In genomic region chr10:60807531-60808185, GRCm38 (mm10) we compare ENCODE assay signal across 8 mouse cellular contexts. TPM values are rescaled to one million over a fixed set of nuclear protein-coding genes. Genes with fewer than 3 reads are reported as not detected.
A peak's percentile ranks its signal among the peaks of the same experiment; 100 is the strongest.
DNase-seq lines count a peak whose midpoint lies in the region; ATAC-seq and TF ChIP-seq lines count a peak whose summit lies in the region.

No protein-coding gene starts in this region.

- no peaks in the 10 kb centered on the region for H3K9me3 ChIP-seq in forebrain, embryonic 16.5 days (ENCODE audit: control insufficient read depth, low read length)
- no peaks in the 10 kb centered on the region for H3K9me3 ChIP-seq in limb, embryonic 10.5 days (replicated peaks)
- H3K9me3 ChIP-seq in stomach, embryonic 16.5 days (replicated peaks; ENCODE audit: control insufficient read depth, low read length) = no peaks in the 10 kb centered on the region

- no peaks in the 10 kb centered on the region for H3K79me2 ChIP-seq in liver, adult 2 months (ENCODE audit: control insufficient read depth, insufficient read depth, low read length)

- no peaks in the 10 kb centered on the region for H3K27me3 ChIP-seq in liver, adult 2 months (ENCODE audit: control insufficient read depth, insufficient read depth, low read length)
- peaks cover 2% of the 10 kb centered on the region; the same call in 1 of the 2 replicates for H3K27me3 ChIP-seq in forebrain, embryonic 16.5 days (replicated peaks; ENCODE audit: control insufficient read depth, insufficient read depth, low read length)
- no peaks in the 10 kb centered on the region for H3K27me3 ChIP-seq in limb, embryonic 10.5 days (ENCODE audit: low read depth, poor library complexity, severe bottlenecking)
- no peaks in the 10 kb centered on the region for H3K27me3 ChIP-seq in stomach, embryonic 16.5 days (ENCODE audit: control insufficient read depth, insufficient read depth, low read length)

- H3K4me1 ChIP-seq in liver, adult 2 months (ENCODE audit: control insufficient read depth, insufficient read depth, low read length) = no peaks in the 10 kb centered on the region
- H3K4me1 ChIP-seq in forebrain, embryonic 16.5 days (replicated peaks; ENCODE audit: control insufficient read depth, insufficient read depth, low read length) = peaks cover 15% of the 10 kb centered on the region
- peaks cover 99% of the 10 kb centered on the region for H3K4me1 ChIP-seq in limb, embryonic 10.5 days
- H3K4me1 ChIP-seq in stomach, embryonic 16.5 days (ENCODE audit: control insufficient read depth, insufficient read depth, low read length) = peaks cover 41% of the 10 kb centered on the region

- H3K27ac ChIP-seq in liver, adult 2 months (replicated peaks; ENCODE audit: insufficient read depth, low read depth, low read length) = no peak overlapping the region; the same call in 1 of the 2 replicates
- H3K27ac ChIP-seq in forebrain, embryonic 16.5 days (ENCODE audit: low read length) = no peak overlapping the region; the same call in 1 of the 2 replicates
- peak overlapping the region; percentile 87 for H3K27ac ChIP-seq in limb, embryonic 10.5 days
- peak overlapping the region; percentile 84 for H3K27ac ChIP-seq in stomach, embryonic 16.5 days (ENCODE audit: low read length)

- no peak overlapping the region for H3K4me2 ChIP-seq in forebrain, embryonic 16.5 days (ENCODE audit: low read length)
- peak overlapping the region; percentile 33 for H3K4me2 ChIP-seq in stomach, embryonic 16.5 days (ENCODE audit: low read depth, low read length)

- ATAC-seq in forebrain, embryonic 16.5 days = peak; percentile 15; the same call in 1 of the 2 replicates
- peak; percentile 85 for ATAC-seq in stomach, embryonic 16.5 days (ENCODE audit: insufficient read depth, low FRiP score)
- no peak for ATAC-seq in inflammation-experienced regulatory T-cells, adult 6 months

- no peak for TF ChIP-seq POLR2A in liver, adult 2 months (IDR thresholded peaks at IDR 0.05; ENCODE audit: extremely low read depth, insufficient read depth, low read length)

- H3K9ac ChIP-seq in liver, adult 2 months (ENCODE audit: low read depth, low read length) = no peak overlapping the region
- H3K9ac ChIP-seq in forebrain, embryonic 16.5 days (replicated peaks; ENCODE audit: low read depth, low read length) = peak overlapping the region; percentile 15
- peak overlapping the region; percentile 42; the same call in 1 of the 2 replicates for H3K9ac ChIP-seq in stomach, embryonic 16.5 days (ENCODE audit: low read length)

- TF ChIP-seq CTCF in liver, adult 2 months (IDR thresholded peaks at IDR 0.05; ENCODE audit: low read depth, low read length) = no peak

- 67% methylated on average over 22 of the region's 22 CpGs for WGBS in liver, adult 2 months
- 19% methylated on average over 22 of the region's 22 CpGs for WGBS in forebrain, embryonic 16.5 days
- WGBS in limb, embryonic 10.5 days = 36% methylated on average over 22 of the region's 22 CpGs
- WGBS in stomach, embryonic 16.5 days = 29% methylated on average over 22 of the region's 22 CpGs

- no peaks in the 10 kb centered on the region for H3K36me3 ChIP-seq in liver, adult 2 months (ENCODE audit: control insufficient read depth, insufficient read depth, low read length)
- H3K36me3 ChIP-seq in forebrain, embryonic 16.5 days (ENCODE audit: control insufficient read depth, insufficient read depth) = no peaks in the 10 kb centered on the region
- no peaks in the 10 kb centered on the region for H3K36me3 ChIP-seq in limb, embryonic 10.5 days
- H3K36me3 ChIP-seq in stomach, embryonic 16.5 days (ENCODE audit: control insufficient read depth, insufficient read depth, low read length) = no peaks in the 10 kb centered on the region

- peak; percentile 18 for DNase-seq in liver, adult 2 months (ENCODE audit: extremely low read depth, low read depth, low spot score)
- DNase-seq in liver = no peak
- peak; percentile 81 for DNase-seq in heart, postnatal 4 days
- peak; percentile 73 for DNase-seq in limb, embryonic 10.5 days (ENCODE audit: low spot score)
- DNase-seq in right cerebral cortex, postnatal 36 days (ENCODE audit: low spot score in 2 of 2) = no peak

- no peak overlapping the region for H3K4me3 ChIP-seq in liver, adult 2 months (ENCODE audit: insufficient read depth, low read depth, low read length)
- H3K4me3 ChIP-seq in forebrain, embryonic 16.5 days (replicated peaks; ENCODE audit: low read length) = no peak overlapping the region
- peak overlapping the region; percentile 30 for H3K4me3 ChIP-seq in limb, embryonic 10.5 days
- H3K4me3 ChIP-seq in stomach, embryonic 16.5 days (replicated peaks; ENCODE audit: low read length) = no peak overlapping the region

RNA-seq across cellular contexts. Expression of gene Unc5b, which starts 23.7 kb away (rescaled TPM):
- 0.83 and 1.3 TPM in 2 replicates for total RNA-seq in liver, adult 2 months (2014; rRNA removed)
- polyA plus RNA-seq in liver, adult 2 months (2012; rRNA removed) = 1.0 and 1.1 TPM in 2 replicates
- 2.2 and 2.6 TPM in 2 replicates for polyA plus RNA-seq in forebrain, embryonic 16.5 days (2015; fragmentation: Nextera tagmentation; extraction: Ambion mirVana)
- 10 to 100 TPM; 42.1 to 43.3 TPM for total RNA-seq in heart, postnatal 4 days (2021)
- 10.2 and 11.8 TPM in 2 replicates for polyA plus RNA-seq in limb, embryonic 10.5 days (2016; fragmentation: Nextera tagmentation; extraction: Ambion mirVana)
- 3.7 and 4.0 TPM in 2 replicates for polyA plus RNA-seq in stomach, embryonic 16.5 days (2015; fragmentation: Nextera tagmentation; extraction: Ambion mirVana)
- under 1 TPM in 1 of 3 experiments, not detected in 2; 0.10 TPM for polyA plus RNA-seq in inflammation-experienced regulatory T-cells, adult 6 months (2017; shearing (Covaris generic))

RNA-seq across cellular contexts. Expression of gene Slc29a3, which starts 55.1 kb away (rescaled TPM):
- 1.8 and 2.1 TPM in 2 replicates for total RNA-seq in liver, adult 2 months (2014; rRNA removed)
- polyA plus RNA-seq in liver, adult 2 months (2012; rRNA removed) = 2.5 and 2.8 TPM in 2 replicates
- polyA plus RNA-seq in forebrain, embryonic 16.5 days (2015; fragmentation: Nextera tagmentation; extraction: Ambion mirVana) = 13.0 and 13.4 TPM in 2 replicates
- total RNA-seq in heart, postnatal 4 days (2021) = 1 to 10 TPM; 6.9 to 8.2 TPM
- polyA plus RNA-seq in limb, embryonic 10.5 days (2016; fragmentation: Nextera tagmentation; extraction: Ambion mirVana) = 7.0 and 8.0 TPM in 2 replicates
- polyA plus RNA-seq in stomach, embryonic 16.5 days (2015; fragmentation: Nextera tagmentation; extraction: Ambion mirVana) = 6.9 and 9.6 TPM in 2 replicates
- polyA plus RNA-seq in inflammation-experienced regulatory T-cells, adult 6 months (2017; shearing (Covaris generic)) = 10 to 100 TPM; 10.6 to 18.7 (median 14.6) TPM

Comparison
In these comparisons a context has a peak if more than half of its experiments do, and no peak if none do; other contexts are left out.
1. DNase-seq: peak in liver, adult 2 months (single experiment), heart, postnatal 4 days (single experiment) and limb, embryonic 10.5 days (single experiment); none in liver (single experiment) and right cerebral cortex, postnatal 36 days (0 of 2).
2. H3K27ac ChIP-seq: peak in limb, embryonic 10.5 days (single experiment) and stomach, embryonic 16.5 days (single experiment); none in liver, adult 2 months (single experiment) and forebrain, embryonic 16.5 days (single experiment).